8 mouse cellular contexts compared by ENCODE assay signal in genomic region chr4:130360238-130360590, GRCm38 (mm10). TPM values are rescaled to one million over a fixed set of nuclear protein-coding genes. Genes with fewer than 3 reads are reported as not detected.
DNase-seq lines count a peak whose midpoint lies in the region; ATAC-seq lines count a peak whose summit lies in the region.

No protein-coding gene starts in this region.

- H3K4me3 ChIP-seq in lung, embryonic 15.5 days, result peak overlapping the region; percentile 83
- peak overlapping the region; percentile 70 for H3K4me3 ChIP-seq in embryonic facial prominence, embryonic 14.5 days (ENCODE audit: low read depth, low read length)
- H3K4me3 ChIP-seq in intestine, embryonic 16.5 days (ENCODE audit: low read length), result peak overlapping the region; percentile 90
- H3K4me3 ChIP-seq in neural tube, embryonic 14.5 days (ENCODE audit: low read depth, low read length), result peak overlapping the region; percentile 89

- H3K27me3 ChIP-seq in lung, embryonic 15.5 days, result no peaks in the 10 kb centered on the region
- no peaks in the 10 kb centered on the region for H3K27me3 ChIP-seq in embryonic facial prominence, embryonic 14.5 days (replicated peaks; ENCODE audit: control insufficient read depth, insufficient read depth, low read length)
- no peaks in the 10 kb centered on the region for H3K27me3 ChIP-seq in intestine, embryonic 16.5 days (replicated peaks; ENCODE audit: control insufficient read depth, insufficient read depth, low read length)
- H3K27me3 ChIP-seq in neural tube, embryonic 14.5 days (ENCODE audit: control insufficient read depth, insufficient read depth, low read length), result no peaks in the 10 kb centered on the region

- WGBS in lung, embryonic 15.5 days, result 1% methylated on average over 19 of the region's 19 CpGs
- WGBS in embryonic facial prominence, embryonic 14.5 days, result under 1% methylated on average over 16 of the region's 19 CpGs
- WGBS in intestine, embryonic 16.5 days, result under 1% methylated on average over 19 of the region's 19 CpGs
- 1% methylated on average over 19 of the region's 19 CpGs for WGBS in neural tube, embryonic 14.5 days

- peaks cover 23% of the 10 kb centered on the region for H3K4me1 ChIP-seq in lung, embryonic 15.5 days
- peaks cover 13% of the 10 kb centered on the region for H3K4me1 ChIP-seq in embryonic facial prominence, embryonic 14.5 days (ENCODE audit: control insufficient read depth, insufficient read depth, low read length)
- H3K4me1 ChIP-seq in intestine, embryonic 16.5 days (ENCODE audit: control insufficient read depth, insufficient read depth, low read length), result peaks cover 13% of the 10 kb centered on the region
- H3K4me1 ChIP-seq in neural tube, embryonic 14.5 days (ENCODE audit: control insufficient read depth, insufficient read depth, low read length), result peaks cover 14% of the 10 kb centered on the region

- peak overlapping the region; percentile 72 for H3K4me2 ChIP-seq in lung, embryonic 15.5 days
- peak overlapping the region; percentile 83 for H3K4me2 ChIP-seq in embryonic facial prominence, embryonic 14.5 days (ENCODE audit: low read depth, low read length)
- H3K4me2 ChIP-seq in intestine, embryonic 16.5 days (ENCODE audit: low read depth, low read length), result peak overlapping the region; percentile 78
- H3K4me2 ChIP-seq in neural tube, embryonic 14.5 days (ENCODE audit: low read depth, low read length), result peak overlapping the region; percentile 66

- H3K9me3 ChIP-seq in lung, embryonic 15.5 days, result no peaks in the 10 kb centered on the region
- H3K9me3 ChIP-seq in embryonic facial prominence, embryonic 14.5 days (ENCODE audit: control insufficient read depth, low read length), result no peaks in the 10 kb centered on the region
- no peaks in the 10 kb centered on the region for H3K9me3 ChIP-seq in intestine, embryonic 16.5 days (ENCODE audit: control insufficient read depth, low read length)
- H3K9me3 ChIP-seq in neural tube, embryonic 14.5 days (ENCODE audit: control insufficient read depth, low read length), result no peaks in the 10 kb centered on the region

- peak overlapping the region; percentile 95 for H3K9ac ChIP-seq in lung, embryonic 15.5 days
- H3K9ac ChIP-seq in embryonic facial prominence, embryonic 14.5 days (ENCODE audit: low read depth, low read length), result peak overlapping the region; percentile 81
- peak overlapping the region; percentile 96 for H3K9ac ChIP-seq in intestine, embryonic 16.5 days (ENCODE audit: low read depth, low read length)
- H3K9ac ChIP-seq in neural tube, embryonic 14.5 days (replicated peaks; ENCODE audit: low read depth, low read length), result peak overlapping the region; percentile 78

- H3K27ac ChIP-seq in lung, embryonic 15.5 days, result peak overlapping the region; percentile 62
- peak overlapping the region; percentile 71 for H3K27ac ChIP-seq in embryonic facial prominence, embryonic 14.5 days (replicated peaks; ENCODE audit: low read depth, low read length)
- H3K27ac ChIP-seq in intestine, embryonic 16.5 days (ENCODE audit: low read length), result peak overlapping the region; percentile 69
- peak overlapping the region; percentile 69; the same call in 1 of the 2 replicates for H3K27ac ChIP-seq in neural tube, embryonic 14.5 days (ENCODE audit: low read depth, low read length)

- intact Hi-C loops in gastrocnemius, postnatal 14 days (cut with DNase I; ENCODE audit: low total_unique reads), result no loop called here

- H3K36me3 ChIP-seq in lung, embryonic 15.5 days, result peaks cover 26% of the 10 kb centered on the region
- peaks cover 28% of the 10 kb centered on the region for H3K36me3 ChIP-seq in embryonic facial prominence, embryonic 14.5 days (ENCODE audit: control insufficient read depth, insufficient read depth, low read length)
- no peaks in the 10 kb centered on the region for H3K36me3 ChIP-seq in intestine, embryonic 16.5 days (ENCODE audit: control insufficient read depth, insufficient read depth, low read length)
- peaks cover 20% of the 10 kb centered on the region for H3K36me3 ChIP-seq in neural tube, embryonic 14.5 days (ENCODE audit: control insufficient read depth, insufficient read depth, low read length)

- no peak for DNase-seq in lung, postnatal 14 days
- no peak for DNase-seq in embryonic facial prominence, embryonic 14.5 days (ENCODE audit: low spot score)
- DNase-seq in layer of hippocampus, adult 18-20 months (ENCODE audit: low spot score in 2 of 2), result no peak
- DNase-seq in thymus, adult 18-20 months, result no peak
- DNase-seq in gastrocnemius, postnatal 14 days, result no peak

- no peak for ATAC-seq in lung, embryonic 15.5 days (ENCODE audit: borderline replicate concordance, extremely low read depth, low FRiP score, low TSS enrichment)
- ATAC-seq in embryonic facial prominence, embryonic 14.5 days (ENCODE audit: low read depth), result no peak
- peak; percentile 40; the same call in 1 of the 2 replicates for ATAC-seq in intestine, embryonic 16.5 days
- 0 out of 2 replicates have a peak, but pooled peaks have one; percentile 29 for ATAC-seq in neural tube, embryonic 14.5 days (ENCODE audit: low read depth)

RNA-seq across cellular contexts. Expression of gene Snrnp40, which starts 0.3 kb away (rescaled TPM):
- 172 and 183 TPM in 2 replicates for polyA plus RNA-seq in lung, embryonic 15.5 days (2015; fragmentation: Nextera tagmentation; extraction: Ambion mirVana)
- 119 and 134 TPM in 2 replicates for polyA plus RNA-seq in embryonic facial prominence, embryonic 14.5 days (2014; fragmentation: Nextera tagmentation; extraction: Ambion mirVana)
- polyA plus RNA-seq in intestine, embryonic 16.5 days (2015; fragmentation: Nextera tagmentation; extraction: Ambion mirVana), result 108 and 118 TPM in 2 replicates
- 101 and 102 TPM in 2 replicates for polyA plus RNA-seq in neural tube, embryonic 14.5 days (2014; fragmentation: Nextera tagmentation; extraction: Ambion mirVana)
- 10 to 100 TPM; 31.2 to 32.6 TPM for total RNA-seq in layer of hippocampus, adult 18-20 months (2021)
- 10 to 100 TPM; 15.7 to 20.7 TPM for total RNA-seq in gastrocnemius, postnatal 14 days (2021)

RNA-seq across cellular contexts. Expression of gene Zcchc17, which starts 0.5 kb away (rescaled TPM):
- 64.4 and 71.3 TPM in 2 replicates for polyA plus RNA-seq in lung, embryonic 15.5 days (2015; fragmentation: Nextera tagmentation; extraction: Ambion mirVana)
- polyA plus RNA-seq in embryonic facial prominence, embryonic 14.5 days (2014; fragmentation: Nextera tagmentation; extraction: Ambion mirVana), result 73.3 and 75.2 TPM in 2 replicates
- polyA plus RNA-seq in intestine, embryonic 16.5 days (2015; fragmentation: Nextera tagmentation; extraction: Ambion mirVana), result 56.3 and 59.7 TPM in 2 replicates
- polyA plus RNA-seq in neural tube, embryonic 14.5 days (2014; fragmentation: Nextera tagmentation; extraction: Ambion mirVana), result 97.0 and 98.1 TPM in 2 replicates
- total RNA-seq in layer of hippocampus, adult 18-20 months (2021), result 10 to 100 TPM; 66.7 to 72.6 TPM
- total RNA-seq in gastrocnemius, postnatal 14 days (2021), result 10 to 100 TPM; 41.5 to 44.0 TPM

RNA-seq across cellular contexts. Expression of gene Gm10570, which starts 51.7 kb away (rescaled TPM):
- 0.47 TPM in 1 of 2 replicates, not detected in the other for polyA plus RNA-seq in lung, embryonic 15.5 days (2015; fragmentation: Nextera tagmentation; extraction: Ambion mirVana)
- polyA plus RNA-seq in embryonic facial prominence, embryonic 14.5 days (2014; fragmentation: Nextera tagmentation; extraction: Ambion mirVana), result not detected in 2 replicates
- not detected in 2 replicates for polyA plus RNA-seq in intestine, embryonic 16.5 days (2015; fragmentation: Nextera tagmentation; extraction: Ambion mirVana)
- polyA plus RNA-seq in neural tube, embryonic 14.5 days (2014; fragmentation: Nextera tagmentation; extraction: Ambion mirVana), result 0.99 and 1.8 TPM in 2 replicates
- 1 to 10 TPM in 1 of 2 experiments, under 1 TPM in 1; 0.69 to 2.4 TPM for total RNA-seq in layer of hippocampus, adult 18-20 months (2021)
- total RNA-seq in gastrocnemius, postnatal 14 days (2021), result not detected

RNA-seq across cellular contexts. Expression of gene Fabp3, which starts 51.8 kb away (rescaled TPM):
- polyA plus RNA-seq in lung, embryonic 15.5 days (2015; fragmentation: Nextera tagmentation; extraction: Ambion mirVana), result 39.5 and 51.4 TPM in 2 replicates
- polyA plus RNA-seq in embryonic facial prominence, embryonic 14.5 days (2014; fragmentation: Nextera tagmentation; extraction: Ambion mirVana), result 89.0 and 117 TPM in 2 replicates
- polyA plus RNA-seq in intestine, embryonic 16.5 days (2015; fragmentation: Nextera tagmentation; extraction: Ambion mirVana), result 4.0 and 4.5 TPM in 2 replicates
- 193 and 278 TPM in 2 replicates for polyA plus RNA-seq in neural tube, embryonic 14.5 days (2014; fragmentation: Nextera tagmentation; extraction: Ambion mirVana)
- 100 to 1,000 TPM in 1 of 2 experiments, 10 to 100 TPM in 1; 91.8 to 107 TPM for total RNA-seq in layer of hippocampus, adult 18-20 months (2021)
- 1,000 to 10,000 TPM in 1 of 2 experiments, 100 to 1,000 TPM in 1; 662 to 1,168 TPM for total RNA-seq in gastrocnemius, postnatal 14 days (2021)

Comparison
In these comparisons a context has a peak if more than half of its experiments do, and no peak if none do; other contexts are left out.
1. ATAC-seq: peak in intestine, embryonic 16.5 days (single experiment) and neural tube, embryonic 14.5 days (single experiment); none in lung, embryonic 15.5 days (single experiment) and embryonic facial prominence, embryonic 14.5 days (single experiment).
2. Peak in every context shown above with its lines, with median percentiles within 50 percentile points of each other: H3K27ac ChIP-seq, H3K4me2 ChIP-seq, H3K4me3 ChIP-seq and H3K9ac ChIP-seq.